Mouse (Mus musculus): ENCODE measurements around the gene Hcrtr1.
A peak's percentile ranks its signal among the peaks of the same experiment; 100 is the strongest.

Gene Hcrtr1

DNA sequence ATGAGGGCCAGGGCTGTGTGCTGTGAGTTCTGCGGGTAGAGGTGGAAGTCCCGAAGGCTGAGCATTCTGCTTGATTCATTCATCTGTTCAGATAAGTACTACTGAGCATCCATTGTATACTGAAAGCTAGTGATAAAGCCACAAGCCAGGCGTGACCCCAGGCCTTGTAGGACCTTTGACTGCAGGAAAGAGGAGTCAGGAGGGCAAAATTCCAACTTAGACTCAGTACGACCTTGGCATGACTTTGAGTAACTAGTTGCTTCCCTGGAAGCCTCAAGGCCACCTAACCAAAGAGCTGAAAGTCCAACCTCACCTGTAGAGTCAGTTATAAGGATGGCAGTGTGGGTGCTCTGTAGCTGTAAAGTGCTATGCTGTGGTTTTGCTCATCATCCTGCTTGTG is 18.4 kb downstream of the Hcrtr1 start:
- no peak for DNase-seq

DNA sequence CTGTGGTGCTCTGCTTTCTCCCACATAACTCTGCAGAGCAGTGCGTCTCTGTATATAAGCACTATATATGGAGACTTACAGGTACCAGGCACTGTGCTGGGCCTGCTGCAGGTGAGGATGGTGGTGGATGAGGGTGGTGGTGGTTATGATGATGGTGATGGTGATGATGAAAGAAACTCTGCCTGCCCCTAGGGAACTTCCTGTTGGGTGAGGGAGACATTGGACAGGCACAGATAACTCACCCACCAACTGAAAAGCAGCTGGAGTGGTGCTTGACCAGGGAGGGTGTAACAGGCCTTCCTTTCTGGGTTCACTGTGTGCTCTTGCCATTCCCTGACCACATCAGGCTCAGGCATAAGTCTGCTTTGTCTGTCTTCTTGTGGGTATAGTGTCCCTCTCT is 26.4 kb downstream of the Hcrtr1 start:
- no peak for DNase-seq

DNA sequence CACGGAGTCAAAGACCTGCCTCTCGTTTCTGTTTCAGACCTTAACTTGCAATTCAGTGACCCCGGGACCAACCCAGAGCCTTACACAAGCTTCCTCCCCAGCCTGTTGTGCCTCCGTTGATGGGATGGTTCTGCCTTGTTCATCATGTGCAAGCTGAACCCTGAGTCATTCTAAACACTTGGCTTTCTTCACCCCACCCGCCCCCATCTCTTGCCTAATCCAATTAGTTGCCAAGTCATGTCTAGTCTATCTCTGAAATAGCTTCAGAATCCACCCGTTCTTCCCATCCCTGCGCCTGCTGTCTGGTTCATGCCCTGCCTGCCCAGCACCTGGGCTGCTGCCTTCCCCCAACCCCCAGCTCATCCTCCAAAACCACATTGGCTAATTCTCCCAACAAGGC is 26.9 kb downstream of the Hcrtr1 start:
- DNase-seq, result no peak

DNA sequence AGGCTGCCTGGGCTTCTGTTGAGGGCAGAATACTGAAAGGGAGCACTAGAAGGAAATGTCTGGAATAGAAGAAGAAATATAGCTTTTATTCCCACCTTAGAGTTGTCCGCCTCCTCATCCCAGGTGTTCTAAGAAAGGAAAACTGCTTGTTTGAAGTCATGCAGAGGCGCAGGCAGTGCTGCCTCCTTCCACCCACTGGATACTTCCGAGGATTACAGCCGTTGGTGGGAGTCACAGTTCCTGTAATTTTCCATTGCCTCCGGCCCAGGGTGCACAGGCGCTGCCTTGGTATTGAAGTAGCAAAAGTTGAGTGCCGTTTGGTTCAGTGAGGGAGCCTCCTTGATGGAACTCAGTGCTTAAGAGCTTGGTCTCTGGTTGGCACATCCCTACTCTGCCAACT is 29.1 kb downstream of the Hcrtr1 start:
- no peak for DNase-seq

DNA sequence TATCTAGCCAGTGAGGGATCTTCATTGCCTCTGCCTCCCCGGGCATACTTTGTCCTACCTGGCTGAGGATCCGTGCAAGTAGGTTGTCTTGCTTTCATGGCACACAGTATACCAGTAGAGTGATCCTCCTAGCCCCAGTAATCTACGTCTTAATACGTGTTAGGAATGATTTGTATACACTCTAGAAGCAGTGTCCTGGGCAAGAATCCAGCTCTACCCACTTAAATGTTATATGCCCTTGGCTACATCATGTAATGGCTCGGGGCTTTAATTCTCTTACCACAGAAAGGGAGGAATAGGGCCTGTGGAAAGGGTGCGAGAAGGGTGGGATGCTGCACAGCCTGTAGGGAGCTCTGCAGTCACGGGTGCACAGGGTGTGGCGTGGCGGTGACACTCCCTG is 29.5 kb downstream of the Hcrtr1 start:
- no peak for DNase-seq

DNA sequence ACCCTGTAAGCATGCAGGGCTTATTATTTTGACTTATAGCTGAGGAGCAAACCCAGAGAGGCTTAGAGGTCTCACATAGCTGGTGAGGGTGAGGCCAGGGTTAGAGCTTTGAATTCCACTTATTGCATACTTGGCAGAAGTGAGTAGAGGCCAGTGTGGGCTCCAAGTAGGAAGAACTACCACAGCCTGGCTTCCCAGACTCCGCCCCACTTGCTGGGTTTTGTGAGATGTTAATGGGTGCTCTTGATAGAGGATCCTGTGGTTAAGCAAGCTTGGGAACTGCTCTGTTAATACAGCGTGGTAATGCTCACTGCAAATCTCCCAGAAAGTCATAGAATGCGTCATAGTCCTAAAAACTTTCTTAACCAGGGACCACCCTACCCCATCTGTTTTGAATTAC is 30.2 kb downstream of the Hcrtr1 start:
- no peak for DNase-seq

DNA sequence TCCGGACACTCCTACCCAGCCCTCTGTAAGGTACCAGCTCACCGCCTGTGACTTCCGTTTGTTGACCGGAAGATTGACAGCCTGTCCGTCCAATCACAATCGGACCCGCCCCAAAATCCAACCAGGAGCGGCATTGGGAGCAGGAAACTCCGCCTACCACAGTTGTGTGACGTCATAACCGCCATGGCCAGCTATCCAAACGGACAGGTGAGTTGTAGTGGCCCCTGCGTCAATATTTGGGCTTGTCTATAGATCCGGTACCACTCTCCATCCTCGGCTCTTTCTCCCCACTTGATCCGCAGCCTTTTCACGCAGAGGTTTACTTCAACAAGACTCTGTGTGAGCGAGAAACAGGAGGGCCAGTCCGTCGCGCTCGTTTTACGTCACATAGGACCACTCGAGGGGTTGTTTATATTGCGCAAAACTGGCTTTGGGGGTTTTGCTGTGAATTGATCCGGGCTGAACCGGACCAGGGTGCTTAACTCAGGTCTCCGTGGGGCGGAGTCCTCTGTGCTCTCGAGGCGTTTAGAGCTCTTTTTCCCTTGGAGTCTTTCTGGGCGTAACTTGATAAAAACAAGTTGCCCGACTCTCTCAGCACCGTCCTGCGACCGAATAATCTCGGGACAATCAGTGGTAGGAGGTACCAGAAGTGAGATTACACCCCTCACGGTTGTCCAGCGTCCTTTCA is 31.6 kb downstream of the Hcrtr1 start:
- peak; percentile 99 for DNase-seq

DNA sequence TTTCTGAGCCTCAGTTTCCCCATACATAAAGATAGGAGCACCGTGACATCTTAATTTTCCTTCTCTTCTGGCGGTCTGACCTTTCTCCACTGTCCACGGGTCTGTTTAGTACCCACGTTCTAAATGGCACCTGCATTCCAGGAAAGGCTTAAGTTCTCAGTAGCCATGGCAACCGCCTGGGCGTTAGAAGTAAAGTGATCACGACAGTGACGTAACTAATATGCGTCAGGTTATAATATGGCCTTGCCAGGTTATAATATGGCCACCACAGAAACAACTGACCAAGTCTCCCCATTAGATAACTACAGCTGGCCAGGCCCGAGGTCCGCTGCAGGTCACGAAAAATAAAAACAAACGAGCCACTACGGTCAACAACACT is 32.1 kb downstream of the Hcrtr1 start:
- no peak for DNase-seq

DNA sequence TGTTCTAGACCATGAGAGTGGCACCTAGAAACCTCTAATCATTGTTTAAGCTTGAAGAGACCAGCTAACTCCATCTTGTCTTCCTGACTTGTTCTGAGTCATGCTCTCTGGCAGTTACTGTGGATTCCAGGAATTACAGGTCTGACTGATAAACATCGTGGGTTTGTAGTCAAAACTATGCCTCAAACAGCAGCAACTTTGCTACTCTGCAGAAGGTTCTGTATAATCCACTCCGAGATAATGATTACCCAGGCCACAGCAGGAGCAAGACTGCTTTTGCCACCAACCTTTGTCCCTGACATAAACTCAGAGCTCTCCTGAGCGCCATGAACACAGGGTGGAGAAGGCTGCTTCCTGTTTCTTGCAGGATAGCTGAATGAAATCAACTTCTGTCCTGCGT is 34.6 kb downstream of the Hcrtr1 start:
- DNase-seq, result peak; percentile 81

DNA sequence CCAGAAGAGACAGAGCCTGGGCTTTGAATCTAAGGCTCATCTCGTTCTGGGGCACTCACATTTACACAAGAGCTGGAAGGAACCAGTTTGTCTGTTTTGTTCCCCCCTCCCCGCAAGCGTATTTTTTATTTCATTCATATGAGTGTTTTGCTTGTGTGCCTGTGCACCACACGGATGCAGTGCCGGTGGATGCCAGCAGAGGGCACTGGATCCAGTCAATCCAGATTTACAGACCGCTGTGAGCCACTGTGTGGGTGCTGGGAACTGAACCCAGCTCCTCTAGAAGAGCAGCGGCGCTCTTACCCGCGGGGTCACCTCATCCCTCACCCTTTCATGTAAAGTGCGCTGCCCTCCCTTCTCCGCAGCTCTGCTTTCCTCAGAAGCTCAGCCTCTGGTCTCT is 35.5 kb downstream of the Hcrtr1 start:
- DNase-seq, result no peak

DNA sequence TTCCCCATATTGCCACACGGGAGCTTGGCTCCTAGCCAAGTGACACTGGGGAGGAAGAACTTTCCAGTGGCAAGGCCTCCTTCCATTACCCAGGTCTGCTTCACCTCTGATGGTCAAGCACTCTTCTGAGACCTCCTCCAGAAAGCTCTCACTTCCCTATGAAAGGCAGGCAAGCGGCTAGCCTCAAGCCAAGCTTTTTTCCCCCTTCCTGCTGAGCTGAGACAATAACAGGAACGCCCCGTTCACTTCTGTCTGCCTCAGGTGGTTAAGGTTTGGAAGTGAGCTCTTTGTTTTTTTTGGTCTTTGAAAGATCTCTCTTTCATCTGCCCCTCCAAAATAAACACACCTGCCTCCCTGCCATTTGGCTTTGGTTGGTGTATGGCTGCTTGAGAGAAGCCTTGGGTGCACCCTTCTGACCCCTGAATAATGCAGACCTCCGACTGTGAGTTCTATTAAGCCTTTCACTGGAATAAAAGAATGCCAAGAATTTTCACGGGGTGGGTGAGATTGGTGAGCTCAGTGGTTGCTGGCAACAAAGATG is 37.0 kb downstream of the Hcrtr1 start, which contains the start of gene Pef1:
Pef1 (plus strand) TSS at position 448 of the 541 bp plus-strand sequence.
- DNase-seq, result no peak

DNA sequence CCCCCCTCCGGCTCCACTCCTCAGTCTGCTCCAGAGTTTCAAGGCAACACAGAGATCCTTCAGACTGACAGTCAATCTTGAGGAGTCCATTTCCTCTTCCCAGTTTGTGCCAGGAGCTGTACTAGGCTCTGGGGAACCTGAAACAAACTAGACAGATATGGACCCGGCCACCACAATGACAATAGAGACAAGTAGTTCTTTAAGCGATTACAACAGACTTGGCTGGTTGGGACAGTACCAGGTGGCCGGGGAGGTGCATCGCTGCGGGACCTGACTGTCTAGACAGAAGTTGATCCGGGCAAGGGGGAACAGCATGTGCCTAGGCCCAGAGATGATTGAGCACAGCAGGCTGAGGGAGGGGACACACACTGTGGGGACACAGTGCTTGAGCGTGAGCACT is 38.0 kb downstream of the Hcrtr1 start:
- DNase-seq, result no peak

DNA sequence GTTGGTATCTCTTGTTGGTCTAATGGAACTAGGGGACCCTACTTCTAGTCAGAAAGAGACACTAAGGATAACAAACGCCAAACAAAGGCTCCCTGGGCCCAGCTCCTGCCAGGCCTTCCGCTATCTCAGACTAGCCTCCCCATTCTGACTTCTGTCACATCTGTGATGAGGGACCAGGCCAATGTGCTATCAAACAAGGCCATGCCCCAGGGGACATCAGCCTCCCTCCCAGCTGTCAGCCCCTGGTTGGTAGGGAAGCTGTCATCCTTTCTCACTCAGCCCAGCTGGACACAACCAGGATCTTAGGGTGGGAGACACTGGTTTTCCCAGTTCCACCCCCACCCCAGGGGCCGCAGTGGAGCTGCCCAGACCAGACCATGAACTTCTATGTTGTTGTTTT is 44.0 kb downstream of the Hcrtr1 start:
- DNase-seq, result no peak

DNA sequence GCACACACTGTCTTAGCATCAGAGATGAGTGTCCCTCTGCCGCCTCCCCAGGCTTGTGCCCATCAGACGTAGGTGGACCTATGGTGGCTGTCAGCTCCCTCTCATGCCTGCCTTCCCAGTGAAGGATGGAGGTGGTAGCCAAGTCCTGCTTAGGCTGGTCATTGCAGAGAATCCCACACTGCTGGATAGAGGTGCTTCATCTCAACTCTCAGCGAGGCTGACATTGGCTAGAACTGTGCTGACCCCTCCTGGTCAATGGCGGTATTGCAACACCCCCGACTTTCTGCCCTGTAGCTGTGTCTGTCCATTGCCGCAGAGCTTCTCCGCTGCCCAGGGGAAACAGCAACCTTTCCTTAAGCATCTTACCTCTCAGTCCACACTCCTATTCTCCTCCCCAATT is 51.9 kb downstream of the Hcrtr1 start:
- peak; percentile 77 for DNase-seq

DNA sequence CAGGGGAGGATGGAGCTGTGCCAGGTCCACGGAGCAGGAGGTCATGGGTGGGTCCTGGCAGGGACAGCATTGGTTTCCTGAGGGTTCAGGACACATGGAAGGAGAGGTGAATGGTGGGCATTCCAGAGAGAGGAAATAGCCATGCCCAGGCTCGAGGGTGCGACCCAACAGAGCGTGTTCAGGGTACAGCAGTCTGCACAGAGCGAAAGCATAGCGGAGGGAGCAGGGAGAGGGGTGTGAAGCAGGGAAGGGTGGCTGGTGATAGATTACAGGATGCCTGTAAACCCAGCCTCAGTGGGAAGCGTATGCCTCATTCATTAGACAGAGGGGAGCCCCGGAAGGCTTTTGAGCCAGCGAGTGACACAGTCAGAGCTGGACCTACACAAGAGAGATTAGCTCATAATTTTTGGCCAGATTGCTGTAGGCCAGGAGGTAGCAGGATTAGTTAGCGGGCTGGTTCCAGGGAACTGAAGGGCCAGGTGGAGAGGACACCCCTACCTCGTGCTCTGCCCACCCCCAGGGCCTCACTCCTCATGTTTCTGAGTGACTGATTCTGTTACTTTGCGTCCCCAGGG is 53.8 kb downstream of the Hcrtr1 start:
- DNase-seq, result no peak

DNA sequence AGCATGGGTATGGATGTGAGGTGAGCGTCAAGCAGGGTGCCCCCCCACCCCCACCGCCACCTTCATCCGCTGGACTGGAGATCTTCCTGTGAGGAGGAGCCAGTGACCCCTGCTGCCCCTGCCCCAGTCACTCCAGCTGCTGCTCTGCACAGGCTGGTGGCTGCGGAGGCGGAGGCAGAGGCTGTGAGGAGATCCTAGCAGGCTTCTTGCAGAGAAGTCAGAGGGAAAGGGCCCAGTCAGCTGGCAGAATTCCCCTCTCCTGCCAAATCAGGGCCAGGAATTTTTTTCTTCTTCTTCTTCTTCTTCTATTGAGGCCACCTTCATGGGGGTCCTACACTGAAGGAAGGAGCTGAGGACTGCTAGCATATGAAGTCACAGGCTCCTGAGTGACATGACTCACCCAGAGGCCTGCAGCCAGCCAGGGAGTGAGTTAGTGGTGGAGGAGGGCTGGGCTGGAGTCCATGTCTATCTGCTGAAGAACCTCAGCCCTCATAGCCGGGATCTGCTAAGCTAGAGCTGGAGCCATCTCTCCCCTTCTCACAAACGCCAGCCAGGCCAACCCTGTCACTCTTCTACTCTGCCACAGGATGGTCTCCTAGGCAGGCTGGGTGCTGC is 54.7 kb downstream of the Hcrtr1 start:
- no peak for DNase-seq

DNA sequence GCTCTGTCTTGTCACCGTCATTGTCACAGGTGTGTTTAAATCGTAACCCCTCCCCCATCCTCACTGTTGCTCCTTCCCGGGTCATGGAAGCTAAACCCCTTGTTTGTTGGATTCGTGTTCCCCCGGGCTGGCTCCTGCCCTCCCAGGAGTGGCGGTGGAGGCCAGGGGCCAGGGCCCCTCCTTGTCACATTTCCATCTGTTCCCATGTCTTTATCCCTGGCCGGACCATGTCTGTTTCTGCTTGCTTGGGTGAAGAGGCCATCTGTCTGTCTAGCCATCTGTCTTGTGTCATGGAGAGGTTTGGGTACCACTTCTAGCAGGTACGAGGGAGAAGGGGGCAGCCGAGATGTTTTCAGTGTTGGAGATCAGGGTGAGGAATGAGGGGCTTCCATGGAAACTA is 56.9 kb downstream of the Hcrtr1 start:
- DNase-seq, result no peak

DNA sequence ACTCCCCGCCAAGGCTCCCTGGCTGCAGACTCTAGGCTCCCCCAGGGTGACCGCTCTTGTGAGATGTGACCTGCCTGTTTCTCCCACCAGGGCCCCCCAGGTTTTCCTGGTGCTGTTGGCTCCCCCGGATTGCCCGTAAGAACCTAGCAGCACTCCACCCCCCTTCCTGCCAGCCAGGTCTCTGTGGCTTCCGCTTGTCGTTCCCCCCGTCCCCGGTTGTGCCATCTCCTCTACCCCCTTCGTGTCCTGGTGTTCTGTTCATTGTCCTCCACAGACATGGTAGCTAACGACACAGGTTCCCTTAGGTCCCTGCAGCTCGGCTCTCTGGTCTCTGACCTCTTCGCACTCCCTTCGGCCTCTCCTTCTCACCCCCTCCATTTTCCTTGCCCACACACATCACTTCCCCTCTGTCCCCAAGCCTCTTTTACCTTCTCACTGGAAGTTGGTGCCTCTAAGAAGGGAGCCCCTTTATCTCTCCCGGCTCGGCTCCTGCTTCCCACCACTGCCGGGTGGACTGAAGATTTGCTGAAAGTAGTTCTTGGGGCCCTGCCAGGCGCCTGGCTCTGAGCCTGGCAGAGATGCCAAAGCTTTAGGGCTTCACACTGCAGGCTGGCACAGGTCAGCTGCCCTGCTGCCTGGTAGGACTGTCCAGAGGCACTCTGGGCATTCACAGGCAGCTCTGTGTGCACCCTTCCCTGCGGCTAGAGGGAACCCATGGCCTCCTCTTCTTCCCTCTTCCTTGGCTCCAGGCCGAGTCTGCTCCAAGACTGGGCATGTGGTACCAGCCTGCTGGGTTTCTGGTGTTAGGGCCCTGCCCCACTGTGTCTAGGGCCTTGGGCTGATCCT is 57.6 kb downstream of the Hcrtr1 start:
- peak; percentile 83 for DNase-seq

All from kidney, adult 11 months (tissue).